Mouse (Mus musculus) ovary, adult 18-20 months (tissue): ENCODE measurements at regions not wholly inside any gene's neighbourhood (a gene's known extent, or its start where the extent isn't known, plus 50 kb on each side); places are given as distances from the start of the nearest gene placed in this dataset.
A peak's percentile ranks its signal among the peaks of the same experiment; 100 is the strongest.

ENCODE experiments used
- DNase-seq: peaks from one replicate; pipeline ENCODE4 v3.0.0; 2022; ENCODE audit warnings: low spot score, mixed read lengths

GRCm38 (mm10) chr13:6395562-6396223, 152.3 kb upstream of the Pitrm1 start:
- no peak for DNase-seq

GRCm38 (mm10) chr13:6397648-6398047, 150.3 kb upstream of the Pitrm1 start:
- no peak for DNase-seq

- no peak for DNase-seq
Measured at GRCm38 (mm10) chr13:6431821-6432220, 116.1 kb upstream of the Pitrm1 start.

DNA sequence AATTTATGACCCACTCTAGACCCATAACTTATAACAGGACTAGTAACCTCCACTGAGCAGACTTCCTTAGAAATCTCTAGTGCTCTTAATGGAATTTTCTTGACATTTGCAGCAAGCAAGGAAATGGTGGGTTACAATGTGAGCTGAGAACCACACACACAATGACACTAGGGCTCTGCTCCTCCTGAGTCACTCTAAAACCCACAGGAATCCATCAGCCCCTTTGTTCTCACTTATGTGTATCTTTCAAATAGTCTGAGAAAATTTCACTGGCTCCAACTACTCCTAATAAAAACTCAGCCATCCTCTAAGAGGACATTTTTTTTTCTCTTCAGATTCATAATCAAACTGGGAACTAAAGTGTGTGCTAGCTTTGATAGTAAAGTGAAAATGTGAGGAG, 101.0 kb upstream of the Pitrm1 start:
- DNase-seq: no peak

DNA sequence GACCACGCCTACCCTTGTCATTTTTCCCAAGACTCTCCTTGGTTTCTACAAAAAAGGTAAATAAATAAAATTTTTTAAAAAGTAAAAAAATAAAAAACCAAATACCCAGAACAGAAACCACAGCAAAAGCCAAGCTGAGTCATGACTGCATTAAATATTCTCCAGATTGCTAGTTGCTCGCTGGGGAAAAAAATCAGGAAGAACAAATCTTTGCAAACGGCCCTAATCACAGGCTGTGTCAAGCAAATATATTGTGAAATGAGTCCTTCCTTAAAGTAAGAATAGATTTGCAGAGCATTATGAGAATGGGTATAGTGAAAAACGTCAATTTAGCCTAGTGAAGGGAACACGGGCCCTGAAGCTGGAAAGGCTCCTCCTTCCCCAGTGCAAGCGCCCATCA, 86.6 kb upstream of the Pitrm1 start:
- no peak for DNase-seq

DNA sequence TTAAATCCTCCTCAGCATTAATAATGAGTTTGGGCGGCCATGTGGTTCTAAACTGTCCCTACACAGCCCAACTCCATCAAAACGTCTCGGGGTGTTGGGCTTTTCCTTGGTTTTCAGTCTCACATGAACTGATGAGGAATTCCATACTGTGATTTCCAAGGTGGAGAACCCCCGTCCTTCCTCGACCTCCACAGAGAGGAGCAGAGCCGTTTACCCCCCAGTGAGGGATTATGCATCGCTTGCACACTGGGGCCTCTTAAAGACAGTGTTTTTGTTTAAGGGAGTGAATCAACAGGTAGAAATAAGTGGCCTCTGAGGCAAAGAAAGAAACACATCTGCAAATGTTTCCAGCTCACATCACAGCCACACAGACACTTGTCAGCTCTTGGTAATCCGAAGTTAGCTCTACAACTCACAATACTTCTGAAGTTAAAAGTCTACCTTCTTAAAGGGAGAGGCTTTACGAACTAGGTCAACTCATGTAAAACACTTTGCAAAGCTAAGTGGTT, 82.0 kb upstream of the Pitrm1 start:
- no peak for DNase-seq

GRCm38 (mm10) chr13:6469446-6470227, 78.3 kb upstream of the Pitrm1 start:
- DNase-seq: peak; percentile 21

DNA sequence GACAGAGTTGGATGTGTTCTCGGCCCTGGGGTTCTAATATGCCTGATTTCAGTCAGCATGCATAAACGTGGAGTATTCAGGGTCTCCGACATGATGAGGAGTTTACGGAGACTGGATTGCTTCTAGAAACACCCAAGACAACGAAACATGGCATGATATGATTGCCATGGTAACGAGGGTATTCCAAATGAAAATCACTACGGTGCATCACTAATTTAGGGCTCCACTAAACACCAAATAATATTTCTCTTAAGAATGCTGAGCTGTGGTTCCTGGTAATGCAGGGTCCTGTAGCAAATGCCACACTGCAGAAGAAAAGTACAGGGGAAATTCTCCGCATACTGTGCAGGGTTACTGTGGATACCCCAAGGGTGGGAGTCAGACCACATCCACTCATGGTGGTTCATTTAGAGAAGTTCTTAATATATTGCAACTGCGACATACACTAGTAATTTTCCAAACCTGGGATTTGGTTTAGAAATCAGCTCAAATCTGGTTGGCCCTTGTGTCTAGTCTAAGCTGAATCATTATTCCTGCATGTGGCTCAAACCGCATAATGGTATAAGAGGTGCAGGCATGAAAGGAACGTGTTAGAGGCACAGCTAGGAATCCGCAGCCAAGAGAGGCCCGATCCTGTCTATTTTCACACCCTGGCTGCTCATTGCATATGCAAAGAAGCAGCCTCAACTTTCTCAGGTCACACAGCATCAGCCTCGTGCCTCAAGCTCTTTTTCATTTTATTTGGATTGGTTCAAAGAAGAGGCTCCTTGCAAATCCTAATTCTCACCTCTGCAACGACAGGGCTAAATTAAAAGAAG, 77.5 kb upstream of the Pitrm1 start:
- no peak for DNase-seq

DNA sequence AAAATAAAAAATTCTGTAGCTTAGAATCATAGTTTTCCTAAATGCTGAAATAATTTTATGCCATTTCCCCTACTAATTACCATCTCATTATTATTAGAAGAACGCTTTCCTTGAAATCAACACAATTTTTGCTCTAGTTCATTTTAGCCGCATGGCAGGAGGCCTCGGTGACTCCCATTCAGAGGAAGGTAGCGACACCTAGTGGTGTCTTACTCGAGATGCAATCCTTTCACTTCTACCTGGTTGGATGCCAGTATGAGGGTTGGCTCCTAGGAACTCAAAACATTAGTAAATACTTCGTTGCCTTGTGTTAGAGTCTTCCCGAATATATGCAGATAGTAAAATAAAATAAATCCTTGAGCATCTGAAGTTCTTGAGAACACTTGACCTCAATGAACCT, 76.3 kb upstream of the Pitrm1 start:
- peak; percentile 13 for DNase-seq

GRCm38 (mm10) chr13:6473401-6474190, 74.4 kb upstream of the Pitrm1 start:
- no peak for DNase-seq

GRCm38 (mm10) chr13:6479667-6480066, 68.3 kb upstream of the Pitrm1 start:
- DNase-seq: no peak

- no peak for DNase-seq
Measured at GRCm38 (mm10) chr13:6484418-6484817, 63.5 kb upstream of the Pitrm1 start.

- no peak for DNase-seq
Measured at GRCm38 (mm10) chr13:6487837-6488236, 60.1 kb upstream of the Pitrm1 start.

GRCm38 (mm10) chr13:6492916-6493619, 54.9 kb upstream of the Pitrm1 start:
- no peak for DNase-seq
